Mouse (Mus musculus): ENCODE results near the gene Ctla2a.
"Not testable (repeated sequence)": the region's sequence is repeated elsewhere in the genome, so short reads cannot be mapped to it uniquely, and the experiment has no call there.

Gene Ctla2a

DNA sequence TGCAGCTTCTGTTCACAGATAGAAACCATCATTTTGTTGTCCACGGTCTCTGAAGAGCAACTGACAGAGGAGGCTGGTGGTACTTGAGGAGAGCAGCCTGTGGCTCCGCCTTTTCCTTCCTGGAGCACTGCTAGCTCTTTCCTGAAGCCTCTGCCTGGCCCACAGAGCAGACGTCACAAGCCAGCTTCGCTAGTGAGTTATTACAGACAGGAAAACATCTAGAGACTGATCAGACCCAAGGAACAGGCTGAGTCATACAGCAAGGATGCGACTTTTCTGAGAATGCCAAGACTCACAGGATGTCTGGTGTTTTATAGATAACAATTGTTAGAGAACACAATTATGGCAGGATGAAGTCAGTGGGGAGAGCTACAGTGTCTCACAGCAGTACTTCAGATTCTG, at the start of gene Ctla2a, which contains the start of gene Gm49391:
TSS of gene Ctla2a (minus strand) at position 126 of the 402 bp plus-strand sequence.
TSS of gene Gm49391 (minus strand) at position 72 of the 402 bp plus-strand sequence.
- DNase-seq (ENCODE audit: low read depth, low spot score), result no peak

DNA sequence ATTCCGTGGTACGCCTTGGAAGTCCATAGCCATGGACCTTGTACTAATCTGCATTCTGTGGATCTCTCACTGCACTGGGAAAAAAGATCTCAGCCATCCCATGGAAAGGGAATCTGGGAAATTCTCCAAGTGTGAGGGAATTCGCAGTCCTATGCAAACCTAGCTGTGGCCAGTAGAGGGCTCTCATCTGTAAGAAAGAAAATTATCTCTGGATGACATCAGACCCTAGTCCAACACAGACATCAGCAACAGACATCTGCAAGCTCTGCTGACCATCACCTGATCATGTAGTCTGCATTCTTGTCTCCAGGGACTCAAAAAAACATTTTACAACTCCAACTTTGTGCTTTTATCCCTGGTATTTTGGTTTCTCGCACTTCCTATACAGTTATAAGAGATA, 35.9 kb upstream of the Ctla2a start:
- not testable (repeated sequence) for DNase-seq (ENCODE audit: low read depth, low spot score)

DNA sequence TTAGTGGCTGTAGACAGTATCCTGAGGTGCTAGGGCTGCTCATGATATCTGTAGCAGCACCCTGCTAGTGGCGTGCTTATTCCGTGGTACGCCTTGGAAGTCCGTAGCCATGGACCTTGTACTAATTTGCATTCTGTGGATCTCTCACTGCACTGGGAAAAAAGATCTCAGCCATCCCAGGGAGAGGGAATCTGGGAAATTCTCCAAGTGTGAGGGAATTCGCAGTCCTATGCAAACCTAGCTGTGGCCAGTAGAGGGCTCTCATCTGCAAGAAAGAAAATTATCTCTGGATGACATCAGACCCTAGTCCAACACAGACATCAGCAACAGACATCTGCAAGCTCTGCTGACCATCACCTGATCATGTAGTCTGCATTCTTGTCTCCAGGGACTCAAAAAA, 27.6 kb upstream of the Ctla2a start:
- not testable (repeated sequence) for DNase-seq (ENCODE audit: low read depth, low spot score)

DNA sequence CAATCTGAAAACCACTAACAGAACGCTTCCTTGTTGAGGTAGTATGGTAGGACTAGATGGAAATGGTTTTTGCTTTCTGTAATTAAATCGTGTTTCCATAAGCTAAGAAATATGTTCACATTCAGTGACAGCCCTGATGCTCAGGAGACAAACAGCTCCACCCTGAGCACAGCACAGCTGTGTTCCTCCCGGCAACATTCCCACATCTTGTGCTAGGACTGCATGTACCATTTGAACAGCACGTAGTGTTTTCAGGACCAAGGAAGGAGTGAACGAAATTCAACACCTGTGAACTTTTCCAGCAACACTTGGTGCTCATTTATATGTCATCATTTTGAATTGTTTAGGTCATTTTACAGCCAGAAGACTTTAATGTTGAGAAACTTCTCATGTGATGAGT, 25.3 kb upstream of the Ctla2a start:
- no peak for DNase-seq (ENCODE audit: low read depth, low spot score)

DNA sequence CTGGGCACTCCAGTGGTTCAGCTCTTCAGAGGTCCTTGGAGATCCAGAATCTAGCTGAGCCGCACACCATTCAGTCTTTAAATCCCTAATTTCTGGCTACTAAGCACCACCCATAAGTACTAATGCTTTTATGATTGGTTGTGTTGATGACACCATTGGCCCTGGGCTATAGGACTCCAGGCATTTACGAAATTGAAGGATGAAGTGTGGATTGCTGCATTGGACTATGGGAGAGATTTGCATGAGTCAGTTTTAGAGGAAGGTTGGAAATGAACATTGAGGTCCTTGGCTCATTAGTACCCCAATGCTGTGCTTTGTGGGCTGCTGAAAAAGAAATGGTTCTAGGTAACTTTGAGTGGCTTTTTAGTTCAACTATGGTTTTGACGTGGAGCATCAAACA, 5.5 kb upstream of the Ctla2a start, which contains the start of gene Tpbpa:
TSS of gene Tpbpa (minus strand) at position 101 of the 400 bp plus-strand sequence.
- not testable (repeated sequence) for DNase-seq (ENCODE audit: low read depth, low spot score)

DNA sequence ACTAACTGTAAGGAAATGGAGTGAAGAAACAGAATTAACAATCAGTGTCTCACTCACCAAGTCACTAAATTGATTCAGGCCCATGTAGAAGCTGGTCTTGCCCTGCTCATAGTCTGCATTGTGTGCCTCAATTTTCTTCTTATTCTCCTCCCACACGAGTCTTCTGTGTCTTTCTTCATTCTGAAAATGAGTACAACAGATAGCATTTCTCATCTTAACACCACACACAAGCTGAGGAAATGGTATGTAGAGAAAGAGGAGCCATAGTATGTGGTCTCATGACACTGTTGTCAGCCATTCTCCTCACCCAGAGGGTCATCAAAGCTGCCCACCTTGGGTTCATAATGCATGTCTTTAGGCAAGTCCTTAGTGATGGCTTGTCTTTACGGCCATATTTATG, 935 bp downstream of the Ctla2a start, which contains the start of gene Gm49393:
TSS of gene Gm49393 (minus strand) at position 101 of the 400 bp plus-strand sequence.
- not testable (repeated sequence) for DNase-seq (ENCODE audit: low read depth, low spot score)

DNA sequence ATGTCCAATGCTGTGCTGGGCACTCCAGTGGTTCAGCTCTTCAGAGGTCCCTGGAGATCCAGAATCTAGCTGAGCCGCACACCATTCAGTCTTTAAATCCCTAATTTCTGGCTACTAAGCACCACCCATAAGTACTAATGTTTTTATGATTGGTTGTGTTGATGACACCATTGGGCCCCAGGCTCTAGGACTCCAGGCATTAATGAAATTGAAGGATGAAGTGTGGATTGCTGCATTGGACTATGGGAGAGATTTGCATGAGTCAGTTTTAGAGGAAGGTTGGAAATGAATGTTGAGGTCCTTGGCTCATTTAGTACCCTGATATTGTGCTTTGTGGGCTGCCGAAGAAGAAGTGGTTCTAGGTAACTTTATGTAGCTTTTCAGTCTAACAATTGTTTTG, 31.6 kb downstream of the Ctla2a start, which contains the start of gene Tpbpb:
TSS of gene Tpbpb (minus strand) at position 101 of the 400 bp plus-strand sequence.
- DNase-seq (ENCODE audit: low read depth, low spot score), result not testable (repeated sequence)

DNA sequence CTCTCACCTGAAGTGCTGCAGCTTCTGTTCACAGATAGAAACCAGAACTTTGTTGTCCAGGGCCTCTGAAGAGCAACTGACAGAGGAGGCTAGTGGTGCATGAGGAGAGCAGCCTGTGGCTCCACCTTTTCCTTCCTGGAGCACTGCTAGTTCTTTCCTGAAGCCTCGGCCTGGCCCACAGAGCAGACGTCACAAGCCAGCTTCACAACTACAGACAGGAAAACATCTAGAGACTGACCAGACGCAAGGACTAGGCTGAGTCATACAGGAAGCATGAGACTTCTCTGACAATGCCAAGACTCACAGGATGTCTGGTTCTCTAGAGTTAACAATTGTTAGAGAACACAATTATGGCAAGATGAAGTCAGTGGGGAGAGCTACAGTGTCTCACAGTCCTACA, 39.1 kb downstream of the Ctla2a start, which contains the start of gene Ctla2b:
TSS of gene Ctla2b (minus strand) at position 120 of the 400 bp plus-strand sequence.
- no peak for DNase-seq (ENCODE audit: low read depth, low spot score)

DNA sequence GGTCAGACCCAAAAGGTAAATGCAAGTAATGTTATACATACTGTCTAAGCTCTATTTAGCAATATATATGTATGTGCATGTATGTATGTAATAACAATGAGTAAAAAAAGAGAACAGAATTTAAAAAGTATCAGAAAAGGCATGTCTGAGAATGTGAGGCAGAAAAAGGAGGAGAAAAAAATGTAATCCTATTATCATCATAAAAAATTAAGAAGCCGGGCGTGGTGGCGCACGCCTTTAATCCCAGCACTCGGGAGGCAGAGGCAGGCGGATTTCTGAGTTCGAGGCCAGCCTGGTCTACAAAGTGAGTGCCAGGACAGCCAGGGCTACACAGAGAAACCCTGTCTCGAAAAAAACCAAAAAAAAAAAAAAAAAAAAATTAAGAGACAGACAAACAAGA, 39.6 kb downstream of the Ctla2a start, which contains the start of gene Gm49392:
TSS of gene Gm49392 (minus strand) at position 101 of the 400 bp plus-strand sequence.
- not testable (repeated sequence) for DNase-seq (ENCODE audit: low read depth, low spot score)

DNA sequence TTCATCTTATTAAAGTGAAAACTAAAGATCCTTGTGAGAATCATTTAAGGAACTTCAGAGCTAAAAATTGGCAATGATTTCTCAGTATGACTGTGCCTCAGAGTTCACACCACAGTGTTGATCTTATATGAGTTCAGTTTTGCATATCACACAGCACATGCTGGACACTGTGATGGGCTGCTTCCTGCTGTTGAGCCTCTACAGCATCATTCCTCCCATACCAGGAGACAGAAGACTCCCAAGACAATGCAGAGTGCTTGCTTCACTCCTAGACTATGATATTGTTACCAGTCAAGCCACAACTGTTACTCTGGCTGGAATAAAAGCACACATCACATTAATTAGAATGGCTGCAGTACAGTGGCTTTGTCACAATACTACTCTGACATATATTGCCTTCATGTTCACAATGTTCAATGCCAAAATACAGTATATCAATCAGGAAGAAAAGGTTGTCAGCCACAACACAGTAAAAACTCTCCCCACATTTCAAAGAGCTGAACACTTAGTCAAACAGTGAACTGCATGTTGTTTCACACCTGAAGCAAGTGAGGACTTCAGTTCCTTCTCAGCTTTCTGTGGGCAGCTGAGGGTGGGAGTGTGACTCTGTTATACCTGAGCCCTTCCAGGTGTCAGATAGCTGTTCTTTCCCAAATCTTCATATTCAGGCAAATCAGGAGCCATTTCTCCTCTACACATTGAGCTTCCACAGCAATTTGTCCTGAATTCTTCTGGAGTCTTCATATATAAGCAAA, 40.8 kb downstream of the Ctla2a start:
- no peak for DNase-seq (ENCODE audit: low read depth, low spot score)

DNA sequence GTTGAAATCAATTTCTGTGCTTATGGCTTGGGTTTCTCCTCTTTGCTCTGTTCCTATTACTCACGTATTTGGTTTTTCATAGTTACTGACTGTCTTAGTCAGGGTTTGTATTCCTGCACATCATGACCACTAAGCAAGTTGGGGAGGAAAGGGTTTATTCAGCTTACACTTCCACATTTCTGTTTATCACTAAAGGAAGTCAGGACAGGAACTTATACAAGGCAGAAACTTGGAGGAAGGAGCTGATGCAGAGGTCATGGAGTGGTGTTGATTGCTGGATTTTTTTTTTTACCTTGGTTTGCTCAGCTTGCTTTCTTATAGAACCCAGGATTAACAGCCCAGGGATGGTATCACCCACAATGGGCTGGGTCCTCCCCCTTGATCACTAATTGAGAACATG, 44.1 kb downstream of the Ctla2a start:
- no peak for DNase-seq (ENCODE audit: low read depth, low spot score)
